ENCODE assay signal across 14 mouse cellular contexts in genomic region chr13:24985435-24985834, GRCm38 (mm10). TPM values are rescaled to one million over a fixed set of nuclear protein-coding genes. Genes with fewer than 3 reads are reported as not detected.
DNase-seq lines count a peak whose midpoint lies in the region; ATAC-seq lines count a peak whose summit lies in the region.
"Had no signal": no experiment of that assay in that cellular context is flagged by ENCODE, and none has a peak within 500 bp of the region (broad histone marks: within the 10 kb centered on the region; RNA-seq: fewer than 3 reads in every experiment).

No protein-coding gene starts in this region.

- H3K27ac ChIP-seq in hindbrain, embryonic 16.5 days (ENCODE audit: low read depth, low read length): no peak overlapping the region
- H3K27ac ChIP-seq in midbrain, embryonic 13.5 days: no peak overlapping the region
- H3K27ac ChIP-seq: neural tube, embryonic 12.5 days had no signal

- H3K4me2 ChIP-seq in hindbrain, embryonic 16.5 days (ENCODE audit: low read length): no peak overlapping the region
- no peak overlapping the region for H3K4me2 ChIP-seq in midbrain, embryonic 13.5 days (replicated peaks)
- H3K4me2 ChIP-seq: lung, embryonic 14.5 days; neural tube, embryonic 12.5 days had no signal

- intact Hi-C loops in left cerebral cortex, postnatal 36 days (cut with DNase I): no loop called here
- intact Hi-C loops in heart, postnatal 10 days (cut with DNase I): no loop called here

- peak; percentile 20 for DNase-seq in cerebellum, adult 9-10 months
- no peak for DNase-seq in cerebellum, postnatal 10 days
- peak; percentile 42 for DNase-seq in left cerebral cortex, adult 11 months (ENCODE audit: low spot score)
- no peak for DNase-seq in left cerebral cortex, postnatal 36 days (ENCODE audit: low spot score in 2 of 2)
- DNase-seq in heart, postnatal 10 days: no peak
- no peak for DNase-seq in heart, adult 11 months
- DNase-seq: adrenal gland, postnatal 14 days; gastrocnemius, postnatal 36 days; liver; lung, embryonic 14.5 days had no signal

- no peaks in the 10 kb centered on the region for H3K4me1 ChIP-seq in hindbrain, embryonic 16.5 days (ENCODE audit: control insufficient read depth, insufficient read depth, low read depth, low read length)
- H3K4me1 ChIP-seq in midbrain, embryonic 13.5 days (replicated peaks): 0 out of 2 replicates have a peak, but pooled peaks cover 4% of the 10 kb centered on the region
- H3K4me1 ChIP-seq: neural tube, embryonic 12.5 days had no signal

- H3K4me3 ChIP-seq in hindbrain, embryonic 16.5 days (ENCODE audit: low read length): no peak overlapping the region
- no peak overlapping the region for H3K4me3 ChIP-seq in midbrain, embryonic 13.5 days (replicated peaks)
- H3K4me3 ChIP-seq: neural tube, embryonic 12.5 days had no signal

- no peak overlapping the region for H3K9ac ChIP-seq in hindbrain, embryonic 16.5 days (ENCODE audit: low read depth, low read length)
- no peak overlapping the region for H3K9ac ChIP-seq in midbrain, embryonic 13.5 days (replicated peaks)
- H3K9ac ChIP-seq: lung, embryonic 14.5 days; neural tube, embryonic 12.5 days had no signal

- WGBS in hindbrain, embryonic 16.5 days: 41% methylated on average over 2 of the region's 2 CpGs
- 46% methylated on average over 2 of the region's 2 CpGs for WGBS in midbrain, embryonic 13.5 days

- H3K36me3 ChIP-seq in hindbrain, embryonic 16.5 days (ENCODE audit: control insufficient read depth, insufficient read depth, low read length): no peaks in the 10 kb centered on the region
- peaks cover 13% of the 10 kb centered on the region for H3K36me3 ChIP-seq in midbrain, embryonic 13.5 days

- H3K9me3 ChIP-seq in hindbrain, embryonic 16.5 days (ENCODE audit: control insufficient read depth, low read length): no peaks in the 10 kb centered on the region
- H3K9me3 ChIP-seq in midbrain, embryonic 13.5 days: no peaks in the 10 kb centered on the region
- H3K9me3 ChIP-seq: neural tube, embryonic 12.5 days had no signal

- ATAC-seq in hindbrain, embryonic 16.5 days: peak; percentile 74
- ATAC-seq in midbrain, embryonic 13.5 days: peak; percentile 71
- ATAC-seq: intestine, embryonic 16.5 days had no signal

- no peaks in the 10 kb centered on the region for H3K27me3 ChIP-seq in hindbrain, embryonic 16.5 days (replicated peaks; ENCODE audit: control insufficient read depth, insufficient read depth, low read length)
- no peaks in the 10 kb centered on the region for H3K27me3 ChIP-seq in midbrain, embryonic 13.5 days
- H3K27me3 ChIP-seq: neural tube, embryonic 12.5 days had no signal

RNA-seq across cellular contexts. Expression of gene Mrs2, which starts 34.7 kb away (rescaled TPM):
- total RNA-seq in left cerebral cortex, postnatal 36 days (2021): 10 to 100 TPM; 48.3 to 62.3 TPM
- polyA plus RNA-seq in hindbrain, embryonic 16.5 days (2015; fragmentation: Nextera tagmentation; extraction: Ambion mirVana): 12.8 and 14.7 TPM in 2 replicates
- 18.6 and 19.3 TPM in 2 replicates for polyA plus RNA-seq in midbrain, embryonic 13.5 days (2015; fragmentation: Nextera tagmentation; extraction: Ambion mirVana)
- total RNA-seq in heart, postnatal 10 days (2021): 10 to 100 TPM; 46.7 to 60.0 TPM

RNA-seq across cellular contexts. Expression of gene Gpld1, which starts 42.5 kb away (rescaled TPM):
- total RNA-seq in left cerebral cortex, postnatal 36 days (2021): 10 to 100 TPM; 19.0 to 19.2 TPM
- polyA plus RNA-seq in hindbrain, embryonic 16.5 days (2015; fragmentation: Nextera tagmentation; extraction: Ambion mirVana): 2.6 and 3.0 TPM in 2 replicates
- polyA plus RNA-seq in midbrain, embryonic 13.5 days (2015; fragmentation: Nextera tagmentation; extraction: Ambion mirVana): 0.63 and 1.3 TPM in 2 replicates
- 1 to 10 TPM in 1 of 2 experiments, under 1 TPM in 1; 0.93 to 1.4 TPM for total RNA-seq in heart, postnatal 10 days (2021)

RNA-seq across cellular contexts. Expression of gene Aldh5a1, which starts 48.0 kb away (rescaled TPM):
- total RNA-seq in left cerebral cortex, postnatal 36 days (2021): 10 to 100 TPM; 55.4 to 57.0 TPM
- polyA plus RNA-seq in hindbrain, embryonic 16.5 days (2015; fragmentation: Nextera tagmentation; extraction: Ambion mirVana): 15.4 and 15.8 TPM in 2 replicates
- 7.5 and 7.9 TPM in 2 replicates for polyA plus RNA-seq in midbrain, embryonic 13.5 days (2015; fragmentation: Nextera tagmentation; extraction: Ambion mirVana)
- 10 to 100 TPM; 16.4 to 18.9 TPM for total RNA-seq in heart, postnatal 10 days (2021)

Comparison
In these comparisons a context has a peak if more than half of its experiments do, and no peak if none do; other contexts are left out.
1. DNase-seq: peak in cerebellum, adult 9-10 months (single experiment) and left cerebral cortex, adult 11 months (single experiment); none in cerebellum, postnatal 10 days (0 of 2), left cerebral cortex, postnatal 36 days (0 of 2), heart, postnatal 10 days (0 of 2) and heart, adult 11 months (single experiment).
2. RNA of gene Gpld1, which starts 42.5 kb away (total RNA-seq): 19.0 to 19.2 TPM in left cerebral cortex, postnatal 36 days; 0.93 to 1.4 TPM in heart, postnatal 10 days; every median in the first group is over 4 times any median in the second.